Mouse (Mus musculus) fibroblast of lung, adult 2 months (primary cell): ENCODE measurements around the gene Zfp219.

Experiments used
- DNase-seq: peaks from one replicate; pipeline ENCODE4 v3.0.0-alpha.2; 2011; ENCODE audit warnings: low read depth

Gene Zfp219

DNA sequence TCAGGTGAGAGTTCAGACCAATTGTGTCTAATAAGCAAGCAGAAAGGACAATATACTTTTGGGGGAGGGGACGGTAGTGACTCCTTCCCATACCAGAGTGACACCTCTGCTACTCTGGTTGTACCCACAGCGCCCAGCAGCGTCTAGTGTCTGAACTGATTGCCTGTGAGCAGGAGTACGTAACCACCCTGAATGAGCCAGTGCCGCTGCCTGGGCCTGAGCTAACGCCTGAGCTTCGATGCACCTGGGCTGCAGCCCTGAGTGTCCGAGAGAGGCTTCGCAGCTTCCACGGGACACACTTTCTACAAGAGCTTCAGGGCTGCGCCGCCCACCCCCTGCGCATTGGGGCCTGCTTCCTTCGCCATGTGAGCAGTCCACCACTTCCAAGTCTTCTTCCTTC lies 23.1 kb downstream of the Zfp219 start:
- DNase-seq = no peak

DNA sequence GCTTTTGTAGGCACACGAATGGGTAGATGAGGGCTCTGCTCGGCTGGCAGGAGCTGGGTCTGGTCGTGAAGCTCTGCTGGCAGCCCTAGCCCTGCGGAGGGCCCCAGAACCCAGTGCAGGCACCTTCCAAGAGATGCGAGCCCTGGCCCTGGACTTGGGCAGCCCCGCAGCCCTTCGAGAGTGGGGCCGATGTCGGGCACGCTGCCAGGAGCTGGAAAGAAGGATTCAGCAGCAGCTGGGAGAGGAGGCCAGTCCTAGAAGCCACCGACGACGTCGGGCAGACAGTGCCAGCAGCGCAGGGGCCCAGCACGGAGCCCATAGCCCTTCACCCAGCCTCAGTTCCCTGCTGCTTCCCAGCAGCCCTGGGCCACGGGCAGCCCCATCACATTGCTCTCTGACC lies 23.7 kb downstream of the Zfp219 start:
- DNase-seq = no peak

DNA sequence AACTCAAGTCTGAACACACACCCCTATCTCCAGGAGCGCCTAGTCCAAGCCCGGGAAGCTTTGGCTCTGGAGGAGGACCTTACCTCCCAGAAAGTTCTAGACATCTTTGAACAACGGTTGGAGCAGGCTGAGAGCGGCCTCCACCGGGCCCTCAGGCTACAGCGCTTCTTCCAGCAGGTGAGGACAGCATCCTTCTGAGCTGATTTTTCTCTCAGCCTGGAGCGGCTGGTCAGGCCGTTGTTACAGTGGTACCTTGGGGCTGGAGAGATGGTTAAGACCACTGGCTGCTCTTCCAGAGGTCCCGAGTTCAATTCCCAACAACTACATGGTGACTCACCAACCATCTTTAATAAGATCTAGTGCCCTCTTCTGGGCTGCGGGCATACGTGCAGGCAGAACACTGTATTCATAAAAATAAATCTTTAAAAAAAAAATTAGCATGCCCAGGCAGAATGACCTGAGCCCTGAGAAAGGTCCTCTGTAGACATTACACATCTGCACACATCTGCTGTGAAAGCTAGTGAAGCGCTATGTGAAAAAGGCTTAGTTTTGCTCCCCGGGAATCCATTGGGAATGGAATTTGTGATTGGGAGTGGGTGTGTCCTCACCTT lies 24.2 kb downstream of the Zfp219 start:
- no peak for DNase-seq

DNA sequence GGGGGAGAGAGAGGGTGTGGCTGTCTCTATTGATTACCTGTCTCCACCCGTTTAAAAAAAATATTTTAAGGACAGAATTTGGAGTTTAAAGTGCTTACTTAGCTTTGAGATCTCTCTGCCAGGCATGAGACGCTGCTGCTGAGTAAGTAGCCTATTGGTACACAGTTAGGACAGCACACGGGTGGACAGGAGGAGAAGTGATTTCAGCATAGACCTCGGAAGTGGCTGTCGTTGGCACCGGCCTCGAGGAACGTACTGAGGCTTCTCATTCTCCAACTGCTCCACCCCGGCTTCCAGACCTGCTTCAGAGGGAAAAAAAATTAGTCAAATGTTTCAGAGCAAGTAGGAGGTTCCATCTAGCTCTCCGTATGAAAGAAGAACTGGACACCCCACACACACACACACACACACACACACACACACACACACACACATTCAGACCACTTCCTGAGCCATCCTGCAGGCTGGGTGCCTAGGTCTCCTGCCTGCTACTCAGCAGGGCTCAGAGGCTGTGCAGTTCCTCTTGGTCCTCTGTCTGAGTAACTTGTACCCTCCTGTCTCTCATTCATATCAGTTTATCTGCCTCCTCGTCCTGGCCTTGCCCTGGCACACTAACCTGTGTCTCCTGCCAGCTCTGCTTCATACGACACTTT lies 25.2 kb downstream of the Zfp219 start:
- no peak for DNase-seq

DNA sequence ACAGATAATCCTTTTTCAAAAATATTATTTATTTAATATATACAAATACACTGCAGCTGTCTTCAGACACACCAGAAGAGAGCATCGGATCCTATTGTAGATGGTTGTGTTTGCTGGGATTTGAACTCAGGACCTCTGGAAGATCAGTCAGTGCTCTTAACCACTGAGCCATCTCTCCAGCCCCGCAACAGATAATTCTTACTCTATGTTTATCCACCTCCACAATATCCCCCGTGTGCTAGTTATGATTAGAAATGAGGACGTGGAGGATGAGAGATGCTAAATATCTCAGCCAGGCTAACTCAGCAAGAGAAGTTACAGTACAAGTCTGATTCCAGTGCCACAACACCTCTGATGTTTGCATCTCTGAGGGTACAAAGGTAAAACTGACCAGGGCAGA lies 26.1 kb downstream of the Zfp219 start:
- no peak for DNase-seq

DNA sequence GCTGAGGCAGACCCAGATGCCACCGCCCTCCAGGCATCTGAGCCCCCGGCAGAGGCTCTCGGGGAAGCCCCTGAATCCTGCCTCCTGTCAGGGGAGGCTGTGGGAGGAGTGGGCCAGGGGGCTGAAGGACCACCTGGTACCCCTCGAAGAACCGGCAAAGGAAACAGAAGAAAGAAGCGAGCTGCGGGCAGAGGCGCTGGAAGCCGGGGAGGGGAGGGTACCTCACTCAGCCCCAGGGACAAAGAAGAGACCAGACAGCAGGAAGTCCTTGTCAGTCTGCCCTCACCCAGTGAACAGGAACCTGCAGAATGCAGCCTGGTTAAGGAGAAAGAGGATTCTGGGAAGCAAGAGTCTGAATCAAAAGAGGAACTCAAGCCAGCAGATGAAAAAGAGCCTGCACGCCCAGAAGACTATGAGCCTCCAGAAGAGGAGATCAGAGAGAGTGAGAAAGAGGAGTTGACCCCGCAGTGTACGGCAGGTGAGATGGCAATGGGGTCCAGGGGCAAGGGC lies 31.0 kb downstream of the Zfp219 start:
- no peak for DNase-seq

DNA sequence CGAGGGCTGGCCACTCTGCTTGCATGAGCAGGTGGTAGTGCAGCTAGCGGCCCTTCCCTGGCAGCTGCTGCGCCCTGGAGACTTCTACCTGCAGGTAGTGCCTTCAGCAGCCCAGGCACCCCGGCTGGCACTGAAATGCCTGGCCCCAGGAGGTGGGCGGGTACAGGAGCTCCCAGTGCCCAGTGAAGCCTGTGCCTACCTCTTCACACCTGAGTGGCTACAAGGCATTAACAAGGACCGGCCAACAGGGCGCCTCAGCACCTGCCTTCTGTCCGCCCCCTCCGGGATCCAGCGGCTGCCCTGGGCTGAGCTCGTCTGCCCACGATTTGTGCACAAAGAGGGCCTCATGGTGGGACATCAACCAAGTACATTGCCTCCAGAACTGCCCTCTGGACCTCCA lies 31.8 kb downstream of the Zfp219 start:
- no peak for DNase-seq

DNA sequence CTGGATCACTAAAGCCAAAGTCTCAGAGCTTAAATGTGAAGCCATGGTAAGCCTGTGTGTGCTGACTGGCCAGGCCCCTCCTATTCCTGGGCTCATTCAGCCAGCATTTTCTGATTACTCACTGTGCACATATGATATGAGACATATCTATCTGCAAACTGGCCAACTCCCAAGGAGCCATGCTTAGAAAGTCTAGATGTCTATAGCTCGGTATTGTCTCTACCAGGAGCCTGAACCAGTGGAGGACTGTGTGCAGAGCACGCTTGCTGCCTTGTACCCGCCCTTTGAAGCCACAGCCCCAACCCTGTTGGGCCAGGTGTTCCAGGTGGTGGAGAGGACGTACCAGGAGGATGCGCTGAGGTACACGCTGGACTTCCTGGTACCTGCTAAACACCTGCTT lies 33.4 kb downstream of the Zfp219 start:
- no peak for DNase-seq

DNA sequence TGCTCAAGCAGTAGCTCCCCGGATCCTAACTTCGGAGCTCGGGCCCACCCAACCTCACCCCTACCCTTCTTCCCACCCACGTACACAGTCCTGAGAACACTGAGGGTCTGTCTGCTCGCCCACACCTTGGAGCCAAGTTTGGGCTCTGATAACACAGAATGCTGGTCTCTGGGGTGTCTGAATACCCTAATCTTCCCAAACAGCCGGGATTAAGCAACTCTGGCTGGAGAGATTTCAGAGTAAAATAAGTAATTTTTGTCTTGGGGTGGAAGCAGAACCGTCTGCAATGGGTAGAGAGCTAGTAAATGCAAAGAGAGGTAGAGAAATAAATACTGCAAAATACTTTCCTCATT lies 34.4 kb downstream of the Zfp219 start:
- no peak for DNase-seq

DNA sequence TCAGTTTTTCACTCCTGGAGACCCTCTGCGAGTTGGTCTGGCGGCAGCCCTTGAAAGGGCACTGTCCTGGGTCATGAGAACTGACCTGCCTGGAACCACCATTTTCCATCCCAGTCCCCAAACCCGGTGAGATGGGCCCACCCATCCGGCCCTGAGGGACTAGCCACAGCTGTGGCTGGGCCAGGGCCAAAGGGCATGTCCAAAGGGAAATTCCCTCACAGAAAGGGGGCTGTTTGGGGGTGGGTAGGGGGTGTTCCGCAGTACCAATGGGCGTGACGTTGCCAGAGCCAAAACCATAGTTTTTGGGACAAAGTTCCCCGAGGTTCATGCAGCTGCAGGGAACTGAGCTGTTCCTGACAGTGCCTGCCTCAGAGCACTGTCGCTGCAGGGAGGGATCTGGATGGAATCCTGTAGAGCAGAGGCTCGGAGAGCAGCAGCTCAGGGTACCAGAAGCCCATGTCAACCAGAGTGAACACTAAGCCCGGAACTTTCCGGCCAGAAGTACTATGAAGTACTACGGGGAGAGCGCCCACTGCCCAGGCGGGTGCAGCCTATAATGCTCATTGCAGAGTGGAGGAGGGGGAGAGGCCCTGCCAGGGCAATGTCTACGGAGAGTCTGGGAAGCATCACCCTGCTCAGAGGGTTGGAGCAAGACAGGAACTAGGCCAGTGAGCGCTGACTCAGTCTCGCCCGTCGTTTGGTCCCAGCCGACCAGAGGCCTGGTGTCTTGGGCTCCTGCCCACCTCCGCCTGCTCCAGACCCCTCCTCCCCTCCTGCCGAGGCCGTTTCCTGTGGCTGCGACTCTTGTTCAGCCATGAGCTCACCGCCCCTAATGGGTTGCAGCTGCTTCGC lies 35.0 kb downstream of the Zfp219 start:
- peak; percentile 95 for DNase-seq

DNA sequence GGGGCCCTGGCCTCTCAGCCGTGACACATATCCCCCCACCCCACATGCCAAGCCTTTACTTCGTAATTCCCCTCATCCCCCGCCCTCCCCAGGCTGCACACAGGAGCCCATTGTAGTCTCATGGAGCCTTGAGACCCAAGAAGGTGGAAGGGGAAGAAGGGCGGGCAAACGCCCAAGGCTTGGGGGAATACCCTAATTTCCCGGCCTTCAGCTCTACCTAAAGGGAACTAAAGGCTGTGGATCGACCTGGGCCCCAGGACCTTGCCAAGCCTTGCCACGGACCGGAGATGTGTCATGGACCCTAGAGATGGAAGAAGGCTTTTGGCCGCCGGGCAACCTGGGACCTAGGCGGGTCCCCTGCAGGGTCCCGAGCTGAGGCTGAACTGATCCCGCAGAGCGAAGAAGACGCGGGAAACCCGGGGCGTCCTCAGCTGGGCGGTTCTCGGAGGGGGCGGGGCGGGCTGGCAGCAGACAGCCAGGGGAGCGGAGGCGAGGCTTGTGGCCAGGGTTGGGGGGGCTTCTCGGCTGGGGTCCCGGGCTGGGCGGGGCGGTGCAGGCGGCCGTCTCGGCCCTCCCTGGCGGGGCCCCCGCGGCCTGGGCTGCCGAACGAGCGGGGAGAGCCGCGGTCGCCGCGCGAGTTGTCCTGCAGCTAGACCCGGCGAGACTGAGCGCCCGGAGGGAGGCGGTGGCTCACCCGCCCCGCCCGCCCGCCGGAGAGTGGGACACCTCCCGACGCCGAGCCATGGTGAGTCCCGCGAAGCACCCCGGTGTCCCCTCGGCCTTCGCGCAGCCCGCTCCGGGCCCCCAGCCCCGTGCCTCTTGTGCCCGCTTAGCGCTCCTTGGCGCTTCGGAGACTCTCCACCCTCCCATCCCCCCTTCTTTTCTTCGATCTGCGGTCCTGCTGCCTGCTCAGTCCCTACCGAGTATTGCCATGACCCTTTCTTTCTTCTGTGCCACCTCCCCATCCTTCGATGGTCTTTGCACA lies 36.0 kb downstream of the Zfp219 start, which contains the start of gene Arhgef40:
Arhgef40 (plus strand) TSS at position 473 of the 985 bp plus-strand sequence.
- DNase-seq = no peak

DNA sequence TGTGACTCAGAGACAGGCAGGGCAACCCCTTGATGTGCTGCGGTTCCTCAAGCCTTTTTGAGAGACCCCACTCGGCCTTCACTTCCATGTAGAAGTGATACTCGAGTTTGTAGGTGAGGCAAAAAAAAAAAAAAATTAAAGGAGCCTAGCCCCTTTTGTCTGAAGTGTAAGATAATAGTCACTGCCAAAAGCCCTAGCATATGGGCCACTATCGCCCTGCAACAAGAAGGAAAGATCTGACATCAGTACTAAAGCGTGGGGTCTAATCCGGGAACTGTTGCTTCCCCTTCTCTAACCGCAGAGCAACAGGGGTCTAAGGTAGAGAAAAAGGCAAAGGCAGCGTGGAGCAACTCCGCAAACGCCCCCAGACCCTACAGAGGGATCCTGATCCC lies 36.7 kb downstream of the Zfp219 start:
- no peak for DNase-seq

DNA sequence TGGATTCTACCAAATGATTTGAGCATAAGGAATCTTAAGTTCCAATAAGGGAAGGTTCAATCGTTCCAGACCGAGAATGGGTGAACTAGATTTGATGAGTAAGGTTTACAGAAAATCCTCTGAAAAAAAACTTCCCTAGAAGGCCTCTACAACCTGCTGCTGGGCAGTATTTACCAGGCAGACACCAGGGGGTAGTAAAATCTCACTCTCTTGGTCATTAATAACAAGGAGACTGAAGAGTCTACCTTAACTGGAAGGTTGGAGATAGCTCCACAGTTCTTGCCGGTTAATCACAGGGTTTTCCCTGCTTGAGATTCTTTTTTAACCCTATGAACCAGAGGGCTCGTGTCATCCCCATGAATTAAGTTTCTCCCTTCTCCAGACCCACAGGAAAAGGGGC lies 37.3 kb downstream of the Zfp219 start:
- no peak for DNase-seq

DNA sequence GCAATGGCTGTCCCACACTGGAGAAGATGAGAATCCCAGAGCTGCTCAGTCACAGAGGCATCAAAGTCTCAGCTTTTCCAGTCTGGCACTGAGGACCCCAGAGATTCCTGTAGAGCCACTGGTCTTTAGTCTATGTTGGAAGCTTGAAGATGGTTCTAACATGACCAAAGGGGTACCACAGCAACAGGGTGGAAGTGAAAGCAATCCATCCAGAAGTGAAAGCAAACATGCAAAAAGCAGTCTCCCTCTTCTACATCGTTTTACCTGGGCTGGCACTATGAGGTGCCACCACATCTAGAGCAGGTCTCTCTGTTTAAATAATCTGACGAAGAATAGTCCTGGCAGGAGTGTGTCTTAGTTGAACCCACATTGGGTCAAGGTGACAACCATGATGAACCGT lies 41.3 kb downstream of the Zfp219 start:
- no peak for DNase-seq

DNA sequence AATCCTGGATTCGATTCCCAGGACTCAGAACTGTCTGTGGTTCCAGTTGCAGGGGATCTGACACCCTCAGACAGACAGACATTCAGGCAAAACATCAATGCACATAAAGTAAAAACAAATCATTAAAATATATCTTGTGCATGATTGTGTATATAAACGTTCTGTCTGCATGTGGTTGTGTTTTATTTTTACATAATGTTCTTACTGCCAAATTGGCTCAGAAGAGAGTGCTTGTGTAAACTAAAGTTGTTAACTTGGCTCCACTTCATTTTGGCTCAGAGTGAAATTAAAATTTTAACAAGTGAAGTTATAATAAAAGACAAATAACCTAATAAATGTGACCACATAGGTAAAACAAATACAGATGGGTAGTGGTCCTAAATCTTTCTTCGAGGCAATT lies 53.1 kb downstream of the Zfp219 start:
- no peak for DNase-seq

DNA sequence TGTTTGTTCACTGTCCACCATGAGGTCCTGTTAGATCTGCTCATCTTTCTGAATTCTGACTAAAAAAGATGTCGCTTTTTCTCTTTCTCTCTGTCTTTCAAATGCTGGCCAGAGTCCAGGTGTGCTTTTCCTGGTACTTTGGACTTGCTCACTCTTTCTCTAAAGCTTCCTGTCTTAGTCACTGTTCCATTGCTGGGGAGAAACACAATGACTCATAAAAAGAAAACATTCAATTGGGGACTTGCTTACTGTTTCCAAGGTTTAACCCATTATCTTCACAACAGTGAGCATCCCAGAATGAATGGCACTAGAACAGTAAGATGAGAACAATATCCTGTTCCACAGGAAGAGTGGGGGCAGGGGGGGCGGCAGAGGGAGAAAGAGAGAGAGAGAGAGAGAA lies 60.2 kb downstream of the Zfp219 start:
- DNase-seq = no peak
